Mouse (Mus musculus) cerebellum, postnatal 36 days (tissue): ENCODE measurements around the gene Stoml1.

Source experiments
- DNase-seq, 2 experiments: peaks; one replicate each; pipeline ENCODE4 v3.0.0; 2021 to 2022; ENCODE audit warnings: mixed read lengths in 2 of 2

Gene Stoml1

GRCm38 (mm10) chr9:58272855-58273254 lies 19.9 kb downstream of the Stoml1 start:
- DNase-seq: no peak

DNA sequence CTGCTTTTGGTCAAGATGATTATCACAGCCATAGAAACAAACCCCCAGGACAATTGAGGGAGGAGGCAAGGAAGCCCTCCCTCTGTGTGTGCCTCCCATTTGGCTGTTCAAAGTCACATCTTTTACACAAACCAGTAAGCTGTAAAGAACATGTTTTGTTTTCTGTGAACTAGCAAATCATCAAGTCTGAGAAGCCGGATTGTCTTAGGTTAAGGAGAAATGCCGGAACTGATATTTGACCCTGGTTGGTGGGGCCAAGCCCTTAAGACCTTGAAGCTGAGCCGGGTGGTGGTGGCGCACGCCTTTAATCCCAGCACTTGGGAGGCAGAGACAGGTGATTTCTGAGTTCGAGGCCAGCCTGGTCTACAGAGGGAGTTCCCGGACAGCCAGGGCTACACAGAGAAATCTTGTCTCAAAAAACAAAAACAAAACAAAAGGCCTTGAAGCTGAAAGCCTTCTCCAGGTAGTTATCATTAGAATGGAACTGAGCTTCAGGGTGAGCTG lies 21.2 kb downstream of the Stoml1 start:
- DNase-seq: no peak

DNA sequence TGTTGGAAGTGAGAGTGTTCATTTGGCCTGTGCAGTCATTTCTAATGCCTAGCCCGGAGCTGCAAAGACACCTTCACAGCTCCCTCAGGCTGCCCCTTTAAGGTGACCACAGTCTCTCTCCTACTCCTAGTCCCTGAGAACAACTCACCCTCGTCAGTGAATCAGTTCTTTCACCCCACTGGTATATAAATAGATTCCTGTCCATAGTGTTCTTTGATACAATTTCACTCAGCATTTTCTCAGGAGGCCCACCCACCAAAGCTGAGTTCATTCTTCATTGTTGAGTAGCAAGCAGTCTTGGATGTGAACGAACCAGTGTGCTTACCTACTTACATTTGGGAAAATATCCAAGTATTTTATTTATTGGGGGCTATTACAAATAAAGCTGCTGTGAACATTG lies 21.7 kb downstream of the Stoml1 start:
- DNase-seq: no peak

DNA sequence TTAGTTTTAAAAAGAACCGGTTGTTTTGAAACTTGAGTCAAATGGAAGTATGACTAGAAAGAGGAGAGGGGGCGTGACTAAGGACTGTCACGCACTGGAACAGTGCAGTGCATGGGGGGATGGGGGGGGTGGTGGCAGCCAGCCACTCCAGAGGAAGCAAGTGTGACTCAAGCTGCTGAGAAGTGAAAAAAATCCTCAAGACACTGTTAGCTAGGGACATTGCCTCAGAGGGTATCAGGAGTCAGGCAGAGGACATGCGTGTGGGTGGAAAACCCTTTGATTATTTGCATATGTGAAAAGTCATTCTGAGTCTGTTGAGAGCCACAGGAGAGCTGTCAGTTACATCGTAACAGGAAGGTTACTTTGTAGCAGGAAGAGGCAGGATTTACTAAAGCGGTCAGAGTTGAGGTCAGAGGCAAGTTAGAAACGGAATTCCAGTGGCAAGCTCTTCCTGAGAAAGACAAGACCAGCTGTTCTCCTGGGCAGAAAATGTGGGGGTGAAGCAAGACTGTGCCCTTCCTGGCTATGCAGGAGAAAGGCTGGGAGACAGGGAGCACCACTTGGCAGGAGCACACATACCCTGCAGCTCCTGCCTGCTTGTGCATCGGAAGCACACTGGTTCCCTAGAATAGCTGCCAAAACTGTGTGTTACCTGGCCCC lies 22.3 kb downstream of the Stoml1 start:
- DNase-seq: peak; percentile 24 to 29

DNA sequence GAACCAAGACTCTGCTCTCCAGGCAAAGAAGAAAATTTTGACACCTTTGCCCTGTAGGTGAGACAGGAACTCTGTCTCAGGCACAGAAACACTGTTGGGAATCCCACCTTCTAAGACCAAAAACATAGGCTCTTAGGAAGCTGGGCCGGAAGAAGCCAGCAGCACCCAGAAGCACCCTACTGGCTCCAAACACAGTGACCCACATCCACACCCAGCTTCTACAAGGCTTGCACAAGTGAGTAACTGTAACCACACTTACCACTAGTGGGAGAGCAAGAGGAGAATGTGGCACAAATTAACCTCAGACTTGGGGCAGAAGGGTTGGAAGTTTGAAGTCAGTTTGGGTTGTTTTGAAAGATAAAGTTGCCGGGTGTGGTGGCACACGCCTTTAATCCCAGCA lies 22.8 kb downstream of the Stoml1 start:
- DNase-seq: no peak

GRCm38 (mm10) chr9:58276346-58276745 lies 23.4 kb downstream of the Stoml1 start:
- DNase-seq: no peak

GRCm38 (mm10) chr9:58278313-58278712 lies 25.3 kb downstream of the Stoml1 start:
- no peak for DNase-seq

DNA sequence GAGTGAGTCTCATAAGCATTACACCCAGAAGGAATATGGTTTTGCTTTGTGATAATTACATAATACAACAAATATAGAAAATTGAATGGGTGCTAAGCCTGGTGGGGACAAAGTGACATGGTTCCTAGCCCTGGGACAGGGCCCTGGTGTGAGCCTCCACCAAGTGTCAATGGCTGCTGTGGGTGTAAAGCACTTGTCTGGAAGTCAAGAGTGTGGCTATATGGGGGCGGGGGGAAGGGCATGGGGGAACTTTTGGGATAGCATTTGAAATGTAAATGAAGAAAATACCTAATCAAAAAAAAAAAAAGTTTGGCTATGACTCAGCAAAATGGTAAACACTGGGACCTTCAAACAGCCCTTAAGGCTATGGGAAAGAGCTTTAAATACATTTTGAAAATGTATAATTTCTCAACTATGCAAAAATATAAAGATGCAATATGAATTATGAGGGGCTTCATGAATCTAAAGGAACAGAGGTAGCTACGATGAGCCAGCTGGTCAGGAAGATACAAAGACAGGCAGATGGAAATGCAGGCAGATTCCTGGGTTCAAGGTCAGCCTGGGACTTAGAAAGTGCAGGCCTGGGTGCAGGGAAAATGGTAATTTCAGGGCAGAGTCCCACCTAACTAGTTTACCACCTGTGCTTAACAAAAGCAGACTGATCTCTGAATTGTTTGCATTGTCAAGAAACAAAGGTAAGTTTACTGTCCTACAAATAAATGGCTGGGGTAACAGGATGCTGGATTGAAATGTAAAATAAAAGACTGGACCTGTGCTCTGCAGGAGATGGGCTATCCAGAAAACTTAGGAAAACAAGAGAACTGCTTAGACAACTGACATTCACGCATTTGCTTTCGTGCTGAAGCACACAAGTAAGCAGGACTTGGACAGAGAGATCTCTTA lies 26.1 kb downstream of the Stoml1 start:
- no peak for DNase-seq

DNA sequence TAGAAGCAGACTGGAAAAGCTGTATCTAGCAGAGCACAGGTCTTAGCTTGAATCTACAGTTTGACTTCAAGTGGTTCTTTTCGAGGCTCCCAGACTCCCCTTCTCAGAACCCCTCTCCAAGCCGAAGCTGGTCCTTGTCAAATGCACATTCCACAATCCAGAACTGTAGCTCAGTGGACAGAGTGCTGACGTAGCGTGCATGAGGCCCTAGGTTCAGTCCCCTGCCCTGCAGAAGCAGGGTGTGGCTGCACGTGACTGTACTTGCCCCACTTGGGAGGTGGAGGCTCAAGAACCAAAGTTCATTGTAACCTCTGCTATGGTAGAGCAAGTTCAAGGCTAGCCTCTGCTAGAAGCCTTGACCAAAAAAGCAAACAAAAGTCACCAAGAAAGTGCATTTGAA lies 26.8 kb downstream of the Stoml1 start:
- DNase-seq: no peak

GRCm38 (mm10) chr9:58280259-58281109 lies 27.5 kb downstream of the Stoml1 start:
- peak; percentile 44 to 59 for DNase-seq

DNA sequence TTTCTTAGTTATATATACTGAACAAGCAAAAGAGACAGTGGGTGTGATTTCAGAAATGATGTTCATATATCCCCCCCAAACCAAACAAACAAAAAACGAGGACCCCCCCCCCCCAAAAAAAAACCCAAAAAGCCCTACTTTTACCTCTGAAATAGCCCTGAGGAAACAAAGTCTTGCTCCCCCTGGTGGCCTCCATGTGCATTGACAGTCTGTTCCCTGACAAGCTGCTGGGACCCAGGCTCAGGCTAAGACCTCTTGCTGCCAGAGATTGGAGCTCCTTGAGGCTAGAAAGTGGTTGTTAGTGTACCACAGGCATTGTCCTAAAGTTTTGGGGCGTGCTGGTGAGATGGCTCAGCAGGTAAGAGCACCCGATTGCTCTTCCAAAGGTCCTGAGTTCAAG lies 28.6 kb downstream of the Stoml1 start:
- DNase-seq: peak; percentile 38 to 50

DNA sequence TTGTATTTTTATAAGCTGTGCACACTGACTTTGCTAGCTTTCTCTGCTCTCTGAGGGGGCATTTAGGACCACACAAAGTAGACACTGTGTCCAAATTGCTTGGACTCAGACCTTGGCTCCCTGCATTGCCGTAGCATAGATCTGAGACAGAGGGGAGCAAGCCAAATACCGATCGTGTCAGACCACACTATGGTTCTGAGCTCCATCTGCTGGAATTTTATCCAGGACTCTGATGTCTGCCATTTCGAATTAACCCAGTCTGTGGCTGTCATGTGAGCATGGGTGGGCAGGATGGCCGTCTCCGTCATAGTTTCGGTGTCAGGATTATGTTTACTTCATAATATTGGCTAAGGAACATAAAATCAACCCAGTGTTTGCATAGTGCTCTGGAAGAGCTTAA lies 30.5 kb downstream of the Stoml1 start:
- no peak for DNase-seq

GRCm38 (mm10) chr9:58289090-58289489 lies 36.1 kb downstream of the Stoml1 start:
- DNase-seq: no peak

GRCm38 (mm10) chr9:58289901-58290300 lies 36.9 kb downstream of the Stoml1 start:
- DNase-seq: no peak

DNA sequence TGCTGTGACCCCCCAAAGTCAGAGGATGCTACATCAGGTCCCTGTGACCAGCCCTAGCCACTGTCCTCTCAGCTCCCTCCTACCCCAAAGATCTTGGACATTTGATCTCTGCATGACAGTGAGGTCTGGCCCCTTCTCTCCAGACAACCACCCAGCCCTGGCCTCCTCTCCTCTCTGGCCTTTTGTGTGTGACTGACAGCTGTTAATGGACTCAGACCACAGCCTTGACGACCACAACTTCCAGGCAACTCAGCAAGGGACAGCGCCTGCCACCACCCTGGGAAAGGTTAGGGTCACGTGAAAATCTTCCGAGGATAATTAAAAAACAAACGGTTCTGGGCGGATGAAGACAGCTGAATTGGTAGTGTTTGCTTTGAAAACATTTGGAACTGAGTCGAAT lies 41.6 kb downstream of the Stoml1 start:
- no peak for DNase-seq

GRCm38 (mm10) chr9:58295345-58295744 lies 42.4 kb downstream of the Stoml1 start:
- no peak for DNase-seq

GRCm38 (mm10) chr9:58295766-58296361 lies 42.9 kb downstream of the Stoml1 start:
- DNase-seq: no peak

GRCm38 (mm10) chr9:58297065-58297464 lies 44.1 kb downstream of the Stoml1 start:
- DNase-seq: no peak

GRCm38 (mm10) chr9:58297961-58298477 lies 45.1 kb downstream of the Stoml1 start:
- DNase-seq: no peak

DNA sequence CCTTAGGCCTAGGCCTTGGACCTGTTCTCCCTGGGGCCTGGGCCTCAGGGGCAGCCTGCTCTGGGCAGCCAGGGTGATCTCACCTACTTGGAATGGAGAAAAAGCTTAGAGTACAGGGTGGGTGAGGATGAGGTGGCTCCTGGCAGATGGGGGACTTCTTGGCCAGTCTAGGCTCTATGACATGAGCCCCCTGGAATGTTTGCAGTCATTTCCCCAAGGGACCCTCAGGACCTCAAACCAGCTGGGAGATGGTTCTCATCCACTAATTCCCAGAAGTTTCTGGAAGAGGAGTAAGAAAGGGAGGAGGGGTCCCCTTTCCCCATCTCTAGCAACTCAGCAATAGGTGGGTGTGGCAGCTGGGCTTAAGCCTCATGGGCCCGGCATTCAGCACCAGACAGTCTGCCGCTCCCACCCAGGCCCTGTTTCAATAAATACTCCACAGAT lies 46.4 kb downstream of the Stoml1 start:
- DNase-seq: no peak

GRCm38 (mm10) chr9:58303115-58303514 lies 50.2 kb downstream of the Stoml1 start:
- DNase-seq: no peak

GRCm38 (mm10) chr9:58303599-58304271 lies 50.8 kb downstream of the Stoml1 start:
- no peak for DNase-seq
